Mouse (Mus musculus) left cerebral cortex, adult 18-20 months (tissue): ENCODE data around the gene Gm10272. TPM values are rescaled to one million over a fixed set of nuclear protein-coding genes. Genes with fewer than 3 reads are reported as not detected.
"Not testable (repeated sequence)": the region's sequence is repeated elsewhere in the genome, so short reads cannot be mapped to it uniquely, and the experiment has no call there.

Source experiments
- DNase-seq, 2 experiments: peaks; one replicate each; pipeline ENCODE4 v3.0.0; 2021 to 2022; ENCODE audit warnings: low spot score in 2 of 2, mixed read lengths in 1 of 2
- long read RNA-seq, 2 experiments: library from polyadenylated mRNA; stranded (forward); transcript quantifications; one replicate each; pipeline ENCODE4 v2.0.0; 2021
- total RNA-seq, 2 experiments: library from RNA; stranded (reverse); gene quantifications; 2 replicates each; pipeline ENCODE4 v1.2.3; 2021

Gm10272 gene
- not detected for total RNA-seq
- long read RNA-seq, experiment 1: 0 reads
- long read RNA-seq, experiment 2: 0 reads

DNA sequence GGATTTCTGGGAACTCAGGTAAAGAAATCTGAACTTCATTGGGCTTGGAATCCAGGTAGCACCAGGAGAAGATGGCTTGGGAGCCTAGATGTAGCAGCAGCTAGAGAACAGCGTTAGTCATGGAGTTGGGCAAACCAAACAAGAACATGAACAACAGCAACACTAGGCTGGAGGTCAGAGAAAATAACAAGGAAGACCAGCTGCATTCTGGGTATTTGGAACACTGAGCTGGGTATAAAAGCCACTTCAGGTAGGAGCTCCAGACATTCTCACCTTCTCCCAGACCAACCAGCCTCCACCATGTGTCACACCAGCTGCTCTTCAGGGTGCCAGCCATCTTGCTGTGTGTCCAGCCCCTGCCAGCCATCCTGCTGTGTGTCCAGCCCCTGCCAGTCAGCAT is at the start of gene Gm10272:
Gm10272 (plus strand) TSS at position 301 of the 400 bp plus-strand sequence.
- no peak for DNase-seq

- DNase-seq: no peak
Observed at GRCm38 (mm10) chr10:77658286-77658994, 48.0 kb upstream of the Gm10272 start.

DNA sequence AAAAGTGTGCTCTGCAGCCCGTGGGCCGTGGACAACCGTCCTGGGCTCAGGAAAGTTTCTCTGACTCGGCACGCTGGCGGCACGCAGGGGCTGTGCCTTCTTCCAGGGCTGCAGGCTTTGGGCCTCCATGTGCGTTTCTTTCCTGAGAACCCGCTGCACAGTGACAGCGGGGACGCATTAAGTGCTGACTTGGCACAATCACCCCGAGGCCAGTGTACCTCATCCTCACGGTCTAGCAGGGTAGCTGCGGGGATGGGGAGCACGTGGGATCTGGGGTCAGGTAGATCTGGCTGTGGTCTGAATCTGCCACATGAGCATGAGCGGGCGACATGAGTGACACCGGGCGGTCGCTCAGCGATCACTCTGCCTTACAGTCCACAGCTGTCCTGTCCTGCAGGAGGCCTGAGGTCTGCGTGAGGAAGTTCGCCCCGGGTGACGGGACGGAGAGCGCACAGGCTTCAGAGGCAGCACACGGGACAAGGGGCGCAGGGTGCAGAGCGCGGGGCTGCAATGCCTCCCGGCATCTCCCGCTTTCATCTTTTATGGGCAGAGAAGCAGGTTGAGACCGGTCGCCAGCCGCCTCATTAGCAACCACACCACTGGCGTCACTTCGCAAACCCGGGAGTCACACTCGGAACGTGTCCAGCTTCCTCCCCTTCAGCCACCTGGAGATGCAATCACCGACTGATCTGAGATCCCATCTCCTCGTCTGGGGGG is 42.3 kb upstream of the Gm10272 start:
- DNase-seq: no peak

- DNase-seq: no peak
Observed at GRCm38 (mm10) chr10:77666342-77666741, 40.1 kb upstream of the Gm10272 start.

GRCm38 (mm10) chr10:77667402-77667801 is 39.0 kb upstream of the Gm10272 start:
- DNase-seq: peak; percentile 21 to 44

GRCm38 (mm10) chr10:77670710-77671109 is 35.7 kb upstream of the Gm10272 start:
- DNase-seq: no peak

DNA sequence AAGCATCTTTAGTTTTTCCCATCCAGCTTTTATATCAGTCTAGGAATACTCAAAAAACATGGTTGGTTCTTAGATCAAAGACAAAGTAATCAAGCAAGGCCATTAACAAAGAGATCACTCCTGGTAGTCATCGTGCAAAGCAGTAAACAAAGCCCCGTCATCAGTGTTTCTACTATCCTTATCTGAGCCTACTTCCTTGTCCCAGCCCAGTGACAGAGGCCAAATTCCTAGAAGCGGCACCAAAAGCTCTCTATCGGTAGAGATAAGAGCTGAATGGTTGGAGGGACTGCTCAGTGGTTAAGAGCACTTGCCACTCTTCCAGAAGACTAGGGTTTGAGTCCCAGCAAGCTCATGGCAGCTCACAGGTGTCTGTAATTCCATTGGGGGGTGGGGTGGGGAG is 34.9 kb upstream of the Gm10272 start:
- no peak for DNase-seq

DNA sequence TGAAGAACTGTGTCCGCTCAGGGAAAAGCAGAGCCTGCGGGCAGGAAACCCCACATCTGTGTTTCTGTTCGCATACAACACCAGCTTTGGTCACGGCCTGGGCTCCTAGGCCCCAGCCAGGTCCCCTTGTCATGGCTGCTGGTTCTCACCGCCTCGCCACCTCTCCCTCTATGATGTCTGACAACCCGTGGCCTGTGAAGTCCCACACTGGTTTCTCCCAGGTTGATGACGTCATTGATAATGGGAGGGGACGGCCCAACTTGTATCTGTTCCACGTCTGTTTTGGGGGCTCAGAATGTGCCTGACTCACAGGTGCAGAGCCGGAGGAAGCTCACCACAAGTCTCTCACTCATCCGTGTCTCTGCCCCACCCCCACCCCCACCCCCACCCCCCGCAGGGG is 32.7 kb upstream of the Gm10272 start:
- DNase-seq: no peak

GRCm38 (mm10) chr10:77677562-77677961 is 28.9 kb upstream of the Gm10272 start:
- no peak for DNase-seq

DNA sequence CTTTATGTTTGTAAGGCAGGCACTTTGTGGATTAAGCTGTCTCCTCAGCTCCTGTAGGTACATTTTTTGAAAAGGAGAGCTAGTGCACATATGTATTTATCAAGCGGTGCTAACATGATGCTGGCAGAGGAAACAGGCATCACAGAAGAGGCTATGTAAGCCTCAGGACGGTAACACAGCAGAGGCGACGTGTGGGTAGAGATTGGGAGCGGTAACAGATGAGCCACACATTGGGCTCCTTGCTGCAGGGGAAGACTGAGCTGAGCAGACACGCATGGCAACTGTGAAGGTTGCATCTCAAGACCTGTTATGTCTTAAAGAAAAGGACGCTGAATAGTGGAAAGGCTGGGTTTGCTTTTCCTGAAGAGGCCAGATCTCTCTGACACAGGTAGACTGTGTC is 23.4 kb upstream of the Gm10272 start:
- peak; percentile 14 to 39 for DNase-seq

- DNase-seq: no peak
Observed at GRCm38 (mm10) chr10:77684181-77684580, 22.2 kb upstream of the Gm10272 start.

- DNase-seq: no peak
Observed at GRCm38 (mm10) chr10:77685895-77686664, 20.3 kb upstream of the Gm10272 start, which contains the start of gene Tspear. Tspear (plus strand) TSS chr10:77686569.

- no peak for DNase-seq
Observed at GRCm38 (mm10) chr10:77687021-77687420, 19.4 kb upstream of the Gm10272 start.

DNA sequence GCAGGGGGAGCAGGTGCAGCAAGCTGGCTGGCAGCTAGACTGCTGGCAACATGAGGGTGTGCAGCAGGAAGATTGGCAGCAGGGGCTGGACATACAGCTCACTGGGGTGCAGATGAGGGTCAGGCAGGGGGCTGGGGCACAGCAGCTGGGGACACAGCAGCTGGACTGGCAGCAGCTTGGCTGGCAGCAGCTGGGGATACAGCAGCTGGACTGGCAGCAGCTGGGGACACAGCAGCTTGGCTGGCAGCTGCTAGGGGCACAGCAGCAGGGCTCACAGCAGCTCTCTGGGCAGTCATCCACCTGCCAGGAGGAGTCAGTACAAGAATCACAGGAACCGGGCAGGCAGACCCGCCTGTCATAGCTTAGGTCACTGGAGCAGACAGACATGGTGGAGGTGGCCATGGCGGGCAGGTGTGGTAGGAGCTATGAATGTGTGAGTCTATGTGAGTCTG is 16.0 kb upstream of the Gm10272 start, which contains the start of gene Gm19402:
Gm19402 (minus strand) TSS at position 402 of the 452 bp plus-strand sequence.
- DNase-seq: not testable (repeated sequence)

DNA sequence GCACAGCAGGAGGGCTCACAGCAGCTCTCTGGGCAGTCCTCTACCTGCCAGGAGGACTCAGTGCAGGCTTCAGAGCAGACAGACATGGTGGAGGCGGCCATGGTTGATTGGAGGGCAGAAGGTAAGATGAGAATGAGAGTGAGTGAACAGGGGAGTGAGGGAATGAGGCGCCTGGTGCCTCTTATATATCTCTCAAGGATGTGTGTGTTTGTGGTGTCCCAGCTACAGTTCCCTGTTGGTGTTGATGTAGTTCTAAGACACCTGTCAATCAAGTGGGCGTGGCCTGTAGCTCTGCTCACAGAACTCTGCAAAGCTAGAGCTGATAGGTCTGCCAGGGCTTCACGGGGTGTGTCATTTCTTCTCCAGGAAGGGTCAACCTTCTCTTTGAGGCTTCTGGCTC is 9.3 kb upstream of the Gm10272 start, which contains the start of gene Gm9508:
Gm9508 (minus strand) TSS at position 101 of the 400 bp plus-strand sequence.
- no peak for DNase-seq

DNA sequence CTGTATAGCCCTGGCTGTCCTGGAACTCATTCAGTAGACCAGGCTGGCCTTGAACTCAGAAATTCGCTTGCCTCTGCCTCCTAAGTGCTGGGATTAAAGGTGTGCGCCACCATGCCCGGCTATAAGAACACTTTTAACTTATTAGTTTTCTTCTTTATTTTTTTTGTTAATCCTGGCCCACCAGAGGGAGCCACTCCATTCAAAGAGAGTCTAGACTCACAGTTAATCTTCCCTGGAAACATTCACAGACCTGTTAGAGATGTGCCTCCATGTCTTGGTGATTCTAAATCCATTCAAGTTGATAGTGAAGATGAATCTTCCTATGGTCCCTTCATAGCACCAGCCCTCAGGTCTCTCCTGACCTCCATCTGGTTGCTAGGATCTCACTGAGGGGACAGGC is 3.4 kb downstream of the Gm10272 start:
- no peak for DNase-seq

GRCm38 (mm10) chr10:77711157-77711556 is 4.7 kb downstream of the Gm10272 start, which contains the start of gene Gm10024:
Gm10024 (plus strand) TSS chr10:77711457.
- not testable (repeated sequence) for DNase-seq

DNA sequence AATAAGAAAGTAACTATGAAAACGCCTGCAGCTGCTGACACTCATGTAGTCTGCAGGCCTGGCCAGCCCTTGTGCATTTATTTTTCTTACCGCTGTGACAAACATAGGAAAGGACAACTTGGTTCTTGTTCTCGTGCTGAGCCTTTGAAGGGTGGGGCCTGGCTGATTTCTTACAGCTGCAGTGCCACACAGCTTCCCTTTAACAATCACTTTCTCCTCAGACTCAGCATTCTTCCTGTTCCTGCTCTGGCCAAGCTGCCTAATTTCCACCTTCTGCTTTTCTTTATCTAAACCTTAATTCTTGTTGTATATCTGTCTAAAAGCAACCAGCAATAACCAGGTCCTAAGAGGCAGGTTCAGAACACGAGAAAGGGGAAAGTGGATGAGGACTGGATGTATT is 7.3 kb downstream of the Gm10272 start:
- DNase-seq: no peak

- no peak for DNase-seq
Observed at GRCm38 (mm10) chr10:77715507-77715906, 9.1 kb downstream of the Gm10272 start, which contains the start of gene Gm10142. Gm10142 (plus strand) TSS chr10:77715807.

DNA sequence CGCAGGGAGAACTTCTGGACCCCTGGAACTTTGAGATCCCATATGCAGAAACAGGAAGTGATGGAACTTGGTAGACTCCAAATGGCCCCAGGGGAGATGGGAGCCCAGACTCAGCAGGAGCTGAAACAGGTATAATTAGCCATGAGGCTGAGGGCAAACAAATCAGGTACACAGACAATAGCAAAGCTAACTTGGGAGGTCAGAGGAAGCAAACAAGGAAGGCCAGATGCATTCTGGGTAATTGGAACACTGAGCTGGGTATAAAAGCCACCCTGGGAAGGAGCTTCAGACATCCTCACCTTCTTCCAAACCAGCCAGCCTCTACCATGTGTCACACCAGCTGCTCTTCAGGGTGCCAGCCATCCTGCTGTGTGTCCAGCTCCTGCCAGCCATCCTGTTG is 13.9 kb downstream of the Gm10272 start, which contains the start of gene Krtap12-1:
Krtap12-1 (plus strand) TSS at position 301 of the 400 bp plus-strand sequence.
- not testable (repeated sequence) for DNase-seq

- DNase-seq: no peak
Observed at GRCm38 (mm10) chr10:77724855-77725254, 18.4 kb downstream of the Gm10272 start.
